ENCODE assay signal across 13 mouse cellular contexts in the genomic region with DNA sequence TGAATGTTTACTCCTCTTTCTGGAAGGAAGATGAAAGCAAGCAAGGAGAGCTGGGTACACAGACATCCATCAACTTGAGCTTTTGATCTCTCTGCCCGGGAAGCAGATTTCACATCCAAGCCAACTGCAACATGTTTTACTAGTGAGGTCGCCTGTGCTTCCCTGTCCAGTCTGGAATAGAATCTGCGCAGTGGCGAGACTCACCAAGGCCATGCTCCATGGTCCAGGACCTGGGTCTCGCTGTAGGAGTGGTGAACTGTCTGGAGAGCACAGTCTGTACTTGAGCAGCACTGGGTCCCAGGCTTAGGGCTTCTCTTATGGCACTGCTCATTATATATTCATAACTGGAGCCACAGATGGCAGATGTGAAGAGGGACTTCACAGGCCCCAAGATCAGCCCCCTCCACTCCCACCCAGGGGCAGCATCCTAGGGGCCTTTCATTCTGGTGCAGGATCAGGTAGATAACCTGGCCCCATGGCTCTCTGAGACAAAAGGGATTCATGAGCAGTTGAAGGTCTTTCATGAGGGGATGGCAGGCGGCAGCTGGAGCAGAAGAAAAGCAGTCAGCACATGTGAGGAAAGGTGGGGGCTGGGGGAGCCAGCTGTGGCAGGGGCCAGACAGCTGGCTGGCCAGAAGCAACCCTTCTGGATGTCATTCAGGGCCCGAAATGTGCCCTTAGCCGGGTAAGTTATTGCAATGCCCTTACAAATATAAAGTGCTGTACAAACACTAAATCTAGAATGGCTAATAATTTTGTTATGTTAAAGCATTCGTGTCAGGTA. TPM values are rescaled to one million over a fixed set of nuclear protein-coding genes. Genes with fewer than 3 reads are reported as not detected.
DNase-seq lines count a peak whose midpoint lies in the region; ATAC-seq and TF ChIP-seq lines count a peak whose summit lies in the region.
"Had no signal": no experiment of that assay in that cellular context is flagged by ENCODE, and none has a peak within 500 bp of the region (broad histone marks: within the 10 kb centered on the region; RNA-seq: fewer than 3 reads in every experiment).

No protein-coding gene starts in this region.

- H3K9me3 ChIP-seq in hindbrain, embryonic 10.5 days, result no peaks in the 10 kb centered on the region
- no peaks in the 10 kb centered on the region for H3K9me3 ChIP-seq in hindbrain, embryonic 12.5 days (replicated peaks)
- H3K9me3 ChIP-seq in CH12.LX (replicated peaks; ENCODE audit: low read length), result no peaks in the 10 kb centered on the region
- no peaks in the 10 kb centered on the region for H3K9me3 ChIP-seq in limb, embryonic 13.5 days
- no peaks in the 10 kb centered on the region for H3K9me3 ChIP-seq in kidney, embryonic 15.5 days (replicated peaks)
- H3K9me3 ChIP-seq: liver, embryonic 13.5 days had no signal

- no peak overlapping the region for H3K4me2 ChIP-seq in hindbrain, embryonic 12.5 days (replicated peaks)
- H3K4me2 ChIP-seq in CH12.LX (ENCODE audit: insufficient read depth, low read depth, poor library complexity, severe bottlenecking), result no peak overlapping the region
- no peak overlapping the region for H3K4me2 ChIP-seq in limb, embryonic 13.5 days (replicated peaks)
- H3K4me2 ChIP-seq in kidney, embryonic 15.5 days, result no peak overlapping the region
- H3K4me2 ChIP-seq: liver, embryonic 13.5 days; lung, embryonic 14.5 days had no signal

- TF ChIP-seq EP300 in CH12.LX (IDR thresholded peaks at IDR 0.05; ENCODE audit: low read length), result no peak

- no peak for TF ChIP-seq POLR2A in CH12.LX (IDR thresholded peaks at IDR 0.05; ENCODE audit: low read depth, low read length)

- H3K79me2 ChIP-seq in CH12.LX (replicated peaks; ENCODE audit: control insufficient read depth, extremely low read depth, insufficient read depth, poor library complexity, severe bottlenecking), result no peaks in the 10 kb centered on the region

- H3K36me3 ChIP-seq in hindbrain, embryonic 10.5 days, result no peaks in the 10 kb centered on the region
- H3K36me3 ChIP-seq in hindbrain, embryonic 12.5 days, result no peaks in the 10 kb centered on the region
- no peaks in the 10 kb centered on the region for H3K36me3 ChIP-seq in CH12.LX (replicated peaks in 1 of 2; ENCODE audit: control insufficient read depth in 1 of 2, insufficient read depth in 1 of 2, low read length in 1 of 2)
- no peaks in the 10 kb centered on the region for H3K36me3 ChIP-seq in limb, embryonic 13.5 days
- no peaks in the 10 kb centered on the region for H3K36me3 ChIP-seq in kidney, embryonic 15.5 days
- H3K36me3 ChIP-seq: liver, embryonic 13.5 days had no signal

- TF ChIP-seq CTCF in CH12.LX (conservative IDR thresholded peaks at IDR 0.05 in 1 of 2, IDR thresholded peaks at IDR 0.05 in 1 of 2; ENCODE audit: low read depth in 2 of 2, low read length in 2 of 2), result no peak

- no peak overlapping the region for H3K4me3 ChIP-seq in hindbrain, embryonic 10.5 days
- H3K4me3 ChIP-seq in hindbrain, embryonic 12.5 days, result no peak overlapping the region
- no peak overlapping the region for H3K4me3 ChIP-seq in CH12.LX (replicated peaks in 1 of 3; ENCODE audit: low read depth in 2 of 3, low read length in 2 of 3, poor library complexity in 1 of 3)
- H3K4me3 ChIP-seq in limb, embryonic 13.5 days, result no peak overlapping the region
- H3K4me3 ChIP-seq in kidney, embryonic 15.5 days (replicated peaks), result no peak overlapping the region
- H3K4me3 ChIP-seq: liver, embryonic 13.5 days; myocyte had no signal

- H3K4me1 ChIP-seq in hindbrain, embryonic 10.5 days (replicated peaks), result peaks cover 33% of the 10 kb centered on the region
- H3K4me1 ChIP-seq in hindbrain, embryonic 12.5 days, result peaks cover 5% of the 10 kb centered on the region
- peaks cover 4 to 34% of the 10 kb centered on the region in 2 experiments for H3K4me1 ChIP-seq in CH12.LX (ENCODE audit: control insufficient read depth in 1 of 2, insufficient read depth in 2 of 2)
- peaks cover 19% of the 10 kb centered on the region for H3K4me1 ChIP-seq in limb, embryonic 13.5 days
- H3K4me1 ChIP-seq in kidney, embryonic 15.5 days, result no peaks in the 10 kb centered on the region

- no peak for ATAC-seq in hindbrain, embryonic 12.5 days (ENCODE audit: low FRiP score)
- ATAC-seq in limb, embryonic 13.5 days (ENCODE audit: low FRiP score, low read depth), result no peak
- no peak for ATAC-seq in kidney, embryonic 15.5 days (replicated peaks; ENCODE audit: low FRiP score)
- ATAC-seq: forebrain, embryonic 16.5 days had no signal

- H3K27ac ChIP-seq in hindbrain, embryonic 10.5 days, result 0 out of 2 replicates have a peak overlapping the region, but pooled peaks have one; percentile 29
- H3K27ac ChIP-seq in hindbrain, embryonic 12.5 days, result no peak overlapping the region
- no peak overlapping the region for H3K27ac ChIP-seq in CH12.LX (ENCODE audit: insufficient read depth, low read depth)
- H3K27ac ChIP-seq in limb, embryonic 13.5 days, result no peak overlapping the region
- H3K27ac ChIP-seq in kidney, embryonic 15.5 days, result no peak overlapping the region
- H3K27ac ChIP-seq: liver, embryonic 13.5 days had no signal

- in situ Hi-C loops in CH12.LX (cut with MboI; ENCODE audit: low pct_ligation_motif_present, low pct_unique_long_range_greater_than_20kb, low sequenced_read_pairs), result loop anchor here (10.0 kb wide), 1 partner anchor 203 kb away; no protein-coding TSS in a partner anchor

- peak; percentile 59 to 72 for DNase-seq in adrenal gland, adult (ENCODE audit: inconsistent age in 2 of 2, low spot score in 1 of 2)
- DNase-seq in adrenal gland, adult 18-20 months (ENCODE audit: low spot score in 2 of 2), result no peak
- DNase-seq in hindbrain, embryonic 10.5 days (ENCODE audit: low spot score), result no peak
- DNase-seq in CH12.LX (ENCODE audit: extremely low read depth), result peak; percentile 18
- no peak for DNase-seq in B cell, adult 2 months
- DNase-seq: cerebellum, adult 2 months had no signal

- whole genome bisulfite sequencing in hindbrain, embryonic 10.5 days, result 62% methylated on average over 9 of the region's 9 CpGs
- WGBS in hindbrain, embryonic 12.5 days, result 59% methylated on average over 9 of the region's 9 CpGs
- 42% methylated on average over 9 of the region's 9 CpGs for WGBS in limb, embryonic 13.5 days
- WGBS in kidney, embryonic 15.5 days, result 47% methylated on average over 9 of the region's 9 CpGs

- no peak overlapping the region for H3K9ac ChIP-seq in hindbrain, embryonic 12.5 days
- no peak overlapping the region for H3K9ac ChIP-seq in CH12.LX (ENCODE audit: insufficient read depth, low read depth)
- 0 out of 2 replicates have a peak overlapping the region, but pooled peaks have one; percentile 20 for H3K9ac ChIP-seq in limb, embryonic 13.5 days
- H3K9ac ChIP-seq in kidney, embryonic 15.5 days, result no peak overlapping the region
- H3K9ac ChIP-seq: liver, embryonic 13.5 days; lung, embryonic 14.5 days had no signal

- H3K27me3 ChIP-seq in hindbrain, embryonic 10.5 days (ENCODE audit: insufficient read depth, poor library complexity, severe bottlenecking), result peaks cover 78% of the 10 kb centered on the region
- H3K27me3 ChIP-seq in hindbrain, embryonic 12.5 days, result peaks cover 54% of the 10 kb centered on the region
- H3K27me3 ChIP-seq in CH12.LX (replicated peaks), result peaks cover 3% of the 10 kb centered on the region
- H3K27me3 ChIP-seq in limb, embryonic 13.5 days, result 0 out of 2 replicates have a peak, but pooled peaks cover 4% of the 10 kb centered on the region
- H3K27me3 ChIP-seq in kidney, embryonic 15.5 days, result peaks cover 66% of the 10 kb centered on the region

- no peak for TF ChIP-seq RAD21 in CH12.LX (IDR thresholded peaks at IDR 0.05; ENCODE audit: low read depth, low read length)

- dilution Hi-C loops in CH12.LX (cut with MboI; ENCODE audit: extremely low pct_ligation_motif_present, extremely low pct_unique_long_range_greater_than_20kb, low sequenced_read_pairs), result no loop called here

TF ChIP-seq in CH12.LX, 34 proteins besides CTCF, POLR2A, EP300 and RAD21 (continues in another document):
- TF ChIP-seq GABPA (IDR thresholded peaks at IDR 0.05; ENCODE audit: insufficient replicate concordance, low read depth, low read length) (no peak), JUND (conservative IDR thresholded peaks at IDR 0.05; ENCODE audit: low read depth, low read length) (no peak), NELFE (IDR thresholded peaks at IDR 0.05; ENCODE audit: low read depth, low read length) (no peak), RCOR1 (conservative IDR thresholded peaks at IDR 0.05; ENCODE audit: low read depth, low read length) (no peak), USF2 (conservative IDR thresholded peaks at IDR 0.05; ENCODE audit: low read depth, low read length) (no peak), SIN3A (IDR thresholded peaks at IDR 0.05; ENCODE audit: low read length) (no peak), CHD2 (IDR thresholded peaks at IDR 0.05; ENCODE audit: low read length) (no peak), IRF4 (IDR thresholded peaks at IDR 0.05; ENCODE audit: low read depth, low read length) (no peak), KAT2A (IDR thresholded peaks at IDR 0.05; ENCODE audit: insufficient replicate concordance, low read length) (no peak), ETS1 (conservative IDR thresholded peaks at IDR 0.05; ENCODE audit: low read depth, low read length) (no peak), UBTF (IDR thresholded peaks at IDR 0.05; ENCODE audit: low read depth, low read length) (no peak), PAX5 (IDR thresholded peaks at IDR 0.05; ENCODE audit: low read length) (no peak), ELF1 (IDR thresholded peaks at IDR 0.05; ENCODE audit: low read depth, low read length) (no peak), SMC3 (IDR thresholded peaks at IDR 0.05; ENCODE audit: low read depth, low read length) (no peak)

RNA-seq across cellular contexts. Expression of gene Eri3, which starts 22.9 kb away (rescaled TPM):
- total RNA-seq in adrenal gland, adult 18-20 months (2021), result 10 to 100 TPM; 57.5 to 61.4 TPM
- polyA plus RNA-seq in hindbrain, embryonic 10.5 days (2016; fragmentation: Nextera tagmentation; extraction: Ambion mirVana), result 112 and 142 TPM in 2 replicates
- polyA plus RNA-seq in hindbrain, embryonic 12.5 days (2016; fragmentation: Nextera tagmentation; extraction: Ambion mirVana), result 177 and 178 TPM in 2 replicates
- 31.6 and 38.0 TPM in 2 replicates for total RNA-seq in CH12.LX (2012; rRNA removed)
- total RNA-seq in CH12.LX (2014; rRNA removed), result 28.4 and 31.2 TPM in 2 replicates
- 31.1 and 31.9 TPM in 2 replicates for polyA plus RNA-seq in CH12.LX (2012; ENCODE audit: insufficient read length, low read depth)
- polyA plus RNA-seq in limb, embryonic 13.5 days (2015; fragmentation: Nextera tagmentation; extraction: Ambion mirVana), result 178 and 181 TPM in 2 replicates
- 146 and 149 TPM in 2 replicates for polyA plus RNA-seq in kidney, embryonic 15.5 days (2015; fragmentation: Nextera tagmentation; extraction: Ambion mirVana)

RNA-seq across cellular contexts. Expression of gene Rnf220, which starts 30.5 kb away (rescaled TPM):
- total RNA-seq in adrenal gland, adult 18-20 months (2021), result 10 to 100 TPM; 61.6 to 80.0 TPM
- 101 TPM in 2 replicates for polyA plus RNA-seq in hindbrain, embryonic 10.5 days (2016; fragmentation: Nextera tagmentation; extraction: Ambion mirVana)
- 104 and 111 TPM in 2 replicates for polyA plus RNA-seq in hindbrain, embryonic 12.5 days (2016; fragmentation: Nextera tagmentation; extraction: Ambion mirVana)
- 78.7 and 86.8 TPM in 2 replicates for total RNA-seq in CH12.LX (2012; rRNA removed)
- 64.4 and 67.2 TPM in 2 replicates for total RNA-seq in CH12.LX (2014; rRNA removed)
- 117 and 122 TPM in 2 replicates for polyA plus RNA-seq in CH12.LX (2012; ENCODE audit: insufficient read length, low read depth)
- polyA plus RNA-seq in limb, embryonic 13.5 days (2015; fragmentation: Nextera tagmentation; extraction: Ambion mirVana), result 91.2 and 96.1 TPM in 2 replicates
- polyA plus RNA-seq in kidney, embryonic 15.5 days (2015; fragmentation: Nextera tagmentation; extraction: Ambion mirVana), result 68.7 and 69.5 TPM in 2 replicates

Comparison
In these comparisons a context has a peak if more than half of its experiments do, and no peak if none do; other contexts are left out.
1. DNase-seq: peak in adrenal gland, adult (2 of 2) and CH12.LX (single experiment); none in adrenal gland, adult 18-20 months (0 of 2), hindbrain, embryonic 10.5 days (single experiment) and B cell, adult 2 months (0 of 2).